In the genomic region with DNA sequence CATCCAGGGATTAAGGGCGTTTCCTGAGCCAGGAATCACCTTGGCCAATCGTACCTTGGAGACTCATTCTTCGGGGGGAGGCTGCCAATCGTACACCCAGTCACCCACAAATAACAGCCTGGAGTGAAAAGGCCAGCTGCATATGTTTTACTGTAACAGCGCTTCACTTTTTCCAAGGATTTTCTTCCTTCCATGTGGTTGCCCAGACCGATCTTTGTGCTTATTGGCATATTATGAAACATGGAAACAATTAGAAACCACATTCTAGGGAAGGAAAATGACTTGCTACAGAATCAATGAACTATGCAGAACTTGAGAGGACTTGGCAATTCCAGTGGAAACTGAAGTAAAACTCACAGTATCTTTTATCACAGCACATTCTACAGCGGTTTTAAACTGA, we compare ENCODE assay signal across 24 mouse cellular contexts.
DNase-seq lines count a peak whose midpoint lies in the region; ATAC-seq lines count a peak whose summit lies in the region.
"Had no signal": no experiment of that assay in that cellular context is flagged by ENCODE, and none has a peak within 500 bp of the region (broad histone marks: within the 10 kb centered on the region; RNA-seq: fewer than 3 reads in every experiment).

No protein-coding gene starts in this region.

- WGBS in embryonic facial prominence, embryonic 11.5 days, result 54% methylated on average over 7 of the region's 7 CpGs
- WGBS in embryonic facial prominence, embryonic 10.5 days, result 76% methylated on average over 7 of the region's 7 CpGs
- 23% methylated on average over 7 of the region's 7 CpGs for WGBS in embryonic facial prominence, embryonic 13.5 days
- 24% methylated on average over 7 of the region's 7 CpGs for WGBS in limb, embryonic 15.5 days
- WGBS in hindbrain, embryonic 11.5 days, result 90% methylated on average over 7 of the region's 7 CpGs

- H3K4me1 ChIP-seq in embryonic facial prominence, embryonic 11.5 days (ENCODE audit: control insufficient read depth, insufficient read depth, low read length), result no peaks in the 10 kb centered on the region
- peaks cover 14% of the 10 kb centered on the region; the same call in 1 of the 2 replicates for H3K4me1 ChIP-seq in embryonic facial prominence, embryonic 10.5 days
- peaks cover 34% of the 10 kb centered on the region for H3K4me1 ChIP-seq in embryonic facial prominence, embryonic 13.5 days
- H3K4me1 ChIP-seq in limb, embryonic 15.5 days, result 0 out of 2 replicates have a peak, but pooled peaks cover 8% of the 10 kb centered on the region
- H3K4me1 ChIP-seq in hindbrain, embryonic 11.5 days (replicated peaks; ENCODE audit: control insufficient read depth, insufficient read depth, low read length), result no peaks in the 10 kb centered on the region
- H3K4me1 ChIP-seq: hindbrain, embryonic 15.5 days had no signal

- no peaks in the 10 kb centered on the region for H3K27me3 ChIP-seq in embryonic facial prominence, embryonic 11.5 days (ENCODE audit: control insufficient read depth, insufficient read depth, low read length)
- no peaks in the 10 kb centered on the region for H3K27me3 ChIP-seq in embryonic facial prominence, embryonic 10.5 days (replicated peaks; ENCODE audit: low read depth, poor library complexity, severe bottlenecking)
- H3K27me3 ChIP-seq in embryonic facial prominence, embryonic 13.5 days, result no peaks in the 10 kb centered on the region
- H3K27me3 ChIP-seq in limb, embryonic 15.5 days, result no peaks in the 10 kb centered on the region
- no peaks in the 10 kb centered on the region for H3K27me3 ChIP-seq in hindbrain, embryonic 11.5 days (ENCODE audit: control insufficient read depth, insufficient read depth, low read length)
- H3K27me3 ChIP-seq: forebrain, embryonic 13.5 days; hindbrain, embryonic 15.5 days had no signal

- H3K9me3 ChIP-seq in embryonic facial prominence, embryonic 11.5 days (replicated peaks; ENCODE audit: control insufficient read depth, low read length), result no peaks in the 10 kb centered on the region
- no peaks in the 10 kb centered on the region for H3K9me3 ChIP-seq in embryonic facial prominence, embryonic 10.5 days
- no peaks in the 10 kb centered on the region for H3K9me3 ChIP-seq in embryonic facial prominence, embryonic 13.5 days
- H3K9me3 ChIP-seq in limb, embryonic 15.5 days, result no peaks in the 10 kb centered on the region
- H3K9me3 ChIP-seq in hindbrain, embryonic 11.5 days (ENCODE audit: control insufficient read depth, low read length), result no peaks in the 10 kb centered on the region
- H3K9me3 ChIP-seq: forebrain, embryonic 10.5 days; forebrain, embryonic 13.5 days; hindbrain, embryonic 15.5 days had no signal

- H3K9ac ChIP-seq in embryonic facial prominence, embryonic 11.5 days (replicated peaks; ENCODE audit: low read length), result no peak overlapping the region
- H3K9ac ChIP-seq in embryonic facial prominence, embryonic 13.5 days, result no peak overlapping the region
- H3K9ac ChIP-seq in limb, embryonic 15.5 days, result no peak overlapping the region
- H3K9ac ChIP-seq in hindbrain, embryonic 11.5 days (ENCODE audit: low read depth, low read length), result no peak overlapping the region
- H3K9ac ChIP-seq: forebrain, embryonic 13.5 days; hindbrain, embryonic 15.5 days had no signal

- peak; percentile 57 for DNase-seq in embryonic facial prominence, embryonic 11.5 days (ENCODE audit: low spot score)
- no peak for DNase-seq in embryonic facial prominence, embryonic 10.5 days (ENCODE audit: low spot score)
- DNase-seq in fibroblast of lung, adult 2 months (ENCODE audit: low read depth), result peak; percentile 25
- no peak for DNase-seq in MN1 (ENCODE audit: low spot score)
- DNase-seq in right cerebral cortex, postnatal 4 days, result no peak
- DNase-seq in hindbrain, embryonic 11.5 days (ENCODE audit: low spot score), result no peak
- DNase-seq: adrenal gland, adult 2 months; adrenal gland, postnatal 14 days; cerebellum, adult 11 months; cerebellum, adult 2 months; cerebellum, adult 9-11 months; cerebellum, postnatal 25 days; embryo, embryonic 11 days; gastrocnemius, postnatal 10 days; heart, adult 11 months had no signal

- H3K4me3 ChIP-seq in embryonic facial prominence, embryonic 11.5 days (ENCODE audit: low read depth, low read length), result no peak overlapping the region
- H3K4me3 ChIP-seq in embryonic facial prominence, embryonic 10.5 days, result no peak overlapping the region
- H3K4me3 ChIP-seq in embryonic facial prominence, embryonic 13.5 days, result no peak overlapping the region
- no peak overlapping the region for H3K4me3 ChIP-seq in limb, embryonic 15.5 days
- no peak overlapping the region for H3K4me3 ChIP-seq in hindbrain, embryonic 11.5 days (ENCODE audit: low read depth, low read length)
- H3K4me3 ChIP-seq: erythroblast, embryonic 14.5 days; forebrain, embryonic 10.5 days; forebrain, embryonic 13.5 days; hindbrain, embryonic 15.5 days had no signal

- H3K4me2 ChIP-seq in embryonic facial prominence, embryonic 11.5 days (ENCODE audit: low read depth, low read length), result no peak overlapping the region
- H3K4me2 ChIP-seq in embryonic facial prominence, embryonic 13.5 days, result peak overlapping the region; percentile 27; the same call in 1 of the 2 replicates
- no peak overlapping the region for H3K4me2 ChIP-seq in limb, embryonic 15.5 days
- no peak overlapping the region for H3K4me2 ChIP-seq in hindbrain, embryonic 11.5 days (replicated peaks; ENCODE audit: low read depth, low read length)
- H3K4me2 ChIP-seq: forebrain, embryonic 13.5 days; heart, embryonic 11.5 days; hindbrain, embryonic 15.5 days had no signal

- H3K36me3 ChIP-seq in embryonic facial prominence, embryonic 11.5 days (replicated peaks; ENCODE audit: control insufficient read depth, insufficient read depth, low read depth, low read length), result no peaks in the 10 kb centered on the region
- H3K36me3 ChIP-seq in embryonic facial prominence, embryonic 10.5 days (replicated peaks), result no peaks in the 10 kb centered on the region
- H3K36me3 ChIP-seq in embryonic facial prominence, embryonic 13.5 days, result 0 out of 2 replicates have a peak, but pooled peaks cover 4% of the 10 kb centered on the region
- H3K36me3 ChIP-seq in limb, embryonic 15.5 days, result no peaks in the 10 kb centered on the region
- H3K36me3 ChIP-seq in hindbrain, embryonic 11.5 days (ENCODE audit: control insufficient read depth, insufficient read depth, low read length), result no peaks in the 10 kb centered on the region
- H3K36me3 ChIP-seq: forebrain, embryonic 10.5 days had no signal

- no peak; the same call in 1 of the 2 replicates for ATAC-seq in embryonic facial prominence, embryonic 11.5 days (replicated peaks; ENCODE audit: insufficient number of reproducible peaks, low FRiP score, low TSS enrichment, low read depth)
- peak; percentile 43; the same call in 1 of the 2 replicates for ATAC-seq in embryonic facial prominence, embryonic 13.5 days (ENCODE audit: insufficient number of reproducible peaks, insufficient read depth, low FRiP score, low TSS enrichment, low read depth)
- peak; percentile 77 for ATAC-seq in limb, embryonic 15.5 days (ENCODE audit: insufficient number of reproducible peaks, low FRiP score, low TSS enrichment, low read depth)
- no peak for ATAC-seq in hindbrain, embryonic 11.5 days (ENCODE audit: low FRiP score)
- ATAC-seq: forebrain, embryonic 13.5 days; forebrain, embryonic 16.5 days; intestine, postnatal 0 days had no signal

- H3K27ac ChIP-seq in embryonic facial prominence, embryonic 11.5 days (replicated peaks; ENCODE audit: low read depth, low read length), result no peak overlapping the region
- no peak overlapping the region; the same call in 1 of the 2 replicates for H3K27ac ChIP-seq in embryonic facial prominence, embryonic 10.5 days (replicated peaks)
- peak overlapping the region; percentile 81 for H3K27ac ChIP-seq in embryonic facial prominence, embryonic 13.5 days
- H3K27ac ChIP-seq in limb, embryonic 15.5 days, result peak overlapping the region; percentile 79
- no peak overlapping the region for H3K27ac ChIP-seq in hindbrain, embryonic 11.5 days (ENCODE audit: low read depth, low read length)
- H3K27ac ChIP-seq: forebrain, embryonic 10.5 days; forebrain, embryonic 13.5 days; hindbrain, embryonic 15.5 days had no signal

Comparison
In these comparisons a context has a peak if more than half of its experiments do, and no peak if none do; other contexts are left out.
1. ATAC-seq: peak in embryonic facial prominence, embryonic 13.5 days (single experiment) and limb, embryonic 15.5 days (single experiment); none in embryonic facial prominence, embryonic 11.5 days (single experiment) and hindbrain, embryonic 11.5 days (single experiment).
2. DNase-seq: peak in embryonic facial prominence, embryonic 11.5 days (single experiment) and fibroblast of lung, adult 2 months (single experiment); none in embryonic facial prominence, embryonic 10.5 days (single experiment), MN1 (single experiment), right cerebral cortex, postnatal 4 days (single experiment) and hindbrain, embryonic 11.5 days (single experiment).
3. H3K27ac ChIP-seq: peak in embryonic facial prominence, embryonic 13.5 days (single experiment) and limb, embryonic 15.5 days (single experiment); none in embryonic facial prominence, embryonic 11.5 days (single experiment), embryonic facial prominence, embryonic 10.5 days (single experiment) and hindbrain, embryonic 11.5 days (single experiment).